ENCODE assay signal across 20 mouse cellular contexts in the genomic region with DNA sequence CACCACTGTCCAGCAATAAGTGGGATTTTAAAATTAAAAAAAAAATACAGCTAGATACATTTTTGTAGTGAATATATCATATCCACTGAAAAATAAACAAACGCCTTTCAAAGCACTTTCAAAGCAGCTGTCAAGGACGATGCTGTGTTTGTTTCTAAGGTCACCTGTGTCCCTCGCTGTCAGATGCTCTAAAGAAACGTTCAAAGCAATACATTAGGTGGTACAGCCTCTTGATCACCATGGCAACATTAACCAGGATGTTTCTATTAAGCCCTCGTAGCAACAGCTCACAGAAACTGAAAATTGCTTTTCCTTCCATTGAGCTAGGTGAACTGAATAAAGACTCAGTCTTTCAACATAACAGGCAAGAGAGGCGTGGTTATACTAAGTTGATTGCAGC. TPM values are rescaled to one million over a fixed set of nuclear protein-coding genes. Genes with fewer than 3 reads are reported as not detected.
DNase-seq lines count a peak whose midpoint lies in the region; ATAC-seq and TF ChIP-seq lines count a peak whose summit lies in the region.
"Had no signal": no experiment of that assay in that cellular context is flagged by ENCODE, and none has a peak within 500 bp of the region (broad histone marks: within the 10 kb centered on the region; RNA-seq: fewer than 3 reads in every experiment).

No protein-coding gene starts in this region.

- H3K9ac ChIP-seq in forebrain, embryonic 14.5 days (ENCODE audit: low read length): no peak overlapping the region
- H3K9ac ChIP-seq in midbrain, embryonic 13.5 days (replicated peaks): no peak overlapping the region
- no peak overlapping the region for H3K9ac ChIP-seq in midbrain, embryonic 16.5 days (ENCODE audit: low read depth, low read length)
- no peak overlapping the region for H3K9ac ChIP-seq in kidney, embryonic 15.5 days
- H3K9ac ChIP-seq: embryonic facial prominence, embryonic 13.5 days; heart, embryonic 12.5 days; hindbrain, embryonic 12.5 days had no signal

- WGBS in forebrain, embryonic 14.5 days: 41% methylated on average over 6 of the region's 6 CpGs
- WGBS in forebrain, embryonic 10.5 days: 79% methylated on average over 6 of the region's 6 CpGs
- WGBS in midbrain, embryonic 13.5 days: 54% methylated on average over 6 of the region's 6 CpGs
- 75% methylated on average over 6 of the region's 6 CpGs for WGBS in midbrain, embryonic 10.5 days
- WGBS in midbrain, embryonic 16.5 days: 37% methylated on average over 6 of the region's 6 CpGs
- WGBS in kidney, embryonic 15.5 days: 73% methylated on average over 6 of the region's 6 CpGs

- H3K36me3 ChIP-seq in forebrain, embryonic 14.5 days (ENCODE audit: control insufficient read depth, insufficient read depth, low read length): no peaks in the 10 kb centered on the region
- H3K36me3 ChIP-seq in forebrain, embryonic 10.5 days (replicated peaks): no peaks in the 10 kb centered on the region
- no peaks in the 10 kb centered on the region for H3K36me3 ChIP-seq in midbrain, embryonic 13.5 days
- H3K36me3 ChIP-seq in midbrain, embryonic 10.5 days: no peaks in the 10 kb centered on the region
- H3K36me3 ChIP-seq in midbrain, embryonic 16.5 days (ENCODE audit: control insufficient read depth, insufficient read depth, low read length): no peaks in the 10 kb centered on the region
- no peaks in the 10 kb centered on the region for H3K36me3 ChIP-seq in kidney, embryonic 15.5 days
- H3K36me3 ChIP-seq: embryonic facial prominence, embryonic 13.5 days; heart, embryonic 12.5 days; hindbrain, embryonic 12.5 days had no signal

- peak; percentile 45; the same call in 1 of the 2 replicates for ATAC-seq in forebrain, embryonic 14.5 days
- ATAC-seq in midbrain, embryonic 13.5 days: 0 out of 2 replicates have a peak, but pooled peaks have one; percentile 60
- peak; percentile 76 for ATAC-seq in midbrain, embryonic 16.5 days
- ATAC-seq in kidney, embryonic 15.5 days (replicated peaks; ENCODE audit: low FRiP score): no peak
- ATAC-seq: intestine, embryonic 16.5 days had no signal

- H3K4me1 ChIP-seq in forebrain, embryonic 14.5 days (ENCODE audit: control insufficient read depth, insufficient read depth, low read length): 0 out of 2 replicates have a peak, but pooled peaks cover 2% of the 10 kb centered on the region
- peaks cover 7% of the 10 kb centered on the region; the same call in 1 of the 2 replicates for H3K4me1 ChIP-seq in forebrain, embryonic 10.5 days
- 0 out of 2 replicates have a peak, but pooled peaks cover 6% of the 10 kb centered on the region for H3K4me1 ChIP-seq in midbrain, embryonic 13.5 days (replicated peaks)
- H3K4me1 ChIP-seq in midbrain, embryonic 10.5 days: no peaks in the 10 kb centered on the region
- peaks cover 3% of the 10 kb centered on the region; the same call in 1 of the 2 replicates for H3K4me1 ChIP-seq in midbrain, embryonic 16.5 days (ENCODE audit: control insufficient read depth, insufficient read depth, low read length)
- no peaks in the 10 kb centered on the region for H3K4me1 ChIP-seq in kidney, embryonic 15.5 days
- H3K4me1 ChIP-seq: embryonic facial prominence, embryonic 13.5 days had no signal

- no peaks in the 10 kb centered on the region for H3K9me3 ChIP-seq in forebrain, embryonic 14.5 days (replicated peaks; ENCODE audit: control insufficient read depth, low read length)
- H3K9me3 ChIP-seq in forebrain, embryonic 10.5 days: no peaks in the 10 kb centered on the region
- H3K9me3 ChIP-seq in midbrain, embryonic 13.5 days: no peaks in the 10 kb centered on the region
- H3K9me3 ChIP-seq in midbrain, embryonic 10.5 days (replicated peaks): no peaks in the 10 kb centered on the region
- H3K9me3 ChIP-seq in midbrain, embryonic 16.5 days (replicated peaks; ENCODE audit: control insufficient read depth, low read length, poor library complexity, severe bottlenecking): no peaks in the 10 kb centered on the region
- no peaks in the 10 kb centered on the region for H3K9me3 ChIP-seq in kidney, embryonic 15.5 days (replicated peaks)
- H3K9me3 ChIP-seq: embryonic facial prominence, embryonic 13.5 days; heart, embryonic 12.5 days; hindbrain, embryonic 12.5 days had no signal

- H3K27me3 ChIP-seq in forebrain, embryonic 14.5 days (replicated peaks; ENCODE audit: control insufficient read depth, insufficient read depth, low read length): no peaks in the 10 kb centered on the region
- H3K27me3 ChIP-seq in forebrain, embryonic 10.5 days (ENCODE audit: poor library complexity, severe bottlenecking): no peaks in the 10 kb centered on the region
- H3K27me3 ChIP-seq in midbrain, embryonic 13.5 days: no peaks in the 10 kb centered on the region
- no peaks in the 10 kb centered on the region for H3K27me3 ChIP-seq in midbrain, embryonic 10.5 days (ENCODE audit: low read depth, poor library complexity, severe bottlenecking)
- H3K27me3 ChIP-seq in midbrain, embryonic 16.5 days (ENCODE audit: control insufficient read depth, insufficient read depth, low read depth, low read length): no peaks in the 10 kb centered on the region
- no peaks in the 10 kb centered on the region for H3K27me3 ChIP-seq in kidney, embryonic 15.5 days
- H3K27me3 ChIP-seq: CH12.LX; embryonic facial prominence, embryonic 13.5 days; heart, embryonic 12.5 days; hindbrain, embryonic 12.5 days had no signal

- no peak overlapping the region for H3K4me3 ChIP-seq in forebrain, embryonic 14.5 days (ENCODE audit: low read depth, low read length)
- H3K4me3 ChIP-seq in forebrain, embryonic 10.5 days: no peak overlapping the region
- no peak overlapping the region for H3K4me3 ChIP-seq in midbrain, embryonic 13.5 days (replicated peaks)
- H3K4me3 ChIP-seq in midbrain, embryonic 10.5 days: no peak overlapping the region
- H3K4me3 ChIP-seq in midbrain, embryonic 16.5 days (ENCODE audit: low read depth, low read length): no peak overlapping the region
- H3K4me3 ChIP-seq in kidney, embryonic 15.5 days (replicated peaks): no peak overlapping the region
- H3K4me3 ChIP-seq: embryonic facial prominence, embryonic 13.5 days; heart, embryonic 12.5 days; hindbrain, embryonic 12.5 days had no signal

- TF ChIP-seq CTCF in brain, embryonic 14.5 days (IDR thresholded peaks at IDR 0.05; ENCODE audit: borderline replicate concordance, extremely low read depth, insufficient read depth, insufficient read length): no peak

- TF ChIP-seq POLR2A in brain, embryonic 14.5 days (IDR thresholded peaks at IDR 0.05; ENCODE audit: borderline replicate concordance, extremely low read depth, insufficient read depth, insufficient read length, poor library complexity, severe bottlenecking): no peak

- peak; percentile 62 for DNase-seq in forebrain, embryonic 14.5 days (ENCODE audit: low spot score)
- DNase-seq in forebrain, embryonic 10.5 days (ENCODE audit: extremely low spot score, low spot score): no peak
- no peak for DNase-seq in midbrain, embryonic 10.5 days (ENCODE audit: low spot score)
- peak; percentile 74 for DNase-seq in brain, embryonic 14.5 days (ENCODE audit: low read depth)
- DNase-seq in frontal cortex, postnatal 36 days (ENCODE audit: low spot score in 2 of 2): no peak
- DNase-seq: adrenal gland, adult 8-10 months; adrenal gland, postnatal 36 days; cerebellum, adult 11 months; cerebellum, adult 9-11 months; cerebellum, postnatal 36 days; gastrocnemius, postnatal 14 days; kidney, adult 8-10 months had no signal

- H3K4me2 ChIP-seq in forebrain, embryonic 14.5 days (ENCODE audit: low read length): no peak overlapping the region
- no peak overlapping the region for H3K4me2 ChIP-seq in midbrain, embryonic 13.5 days (replicated peaks)
- H3K4me2 ChIP-seq in midbrain, embryonic 16.5 days (ENCODE audit: low read length): no peak overlapping the region
- no peak overlapping the region for H3K4me2 ChIP-seq in kidney, embryonic 15.5 days
- H3K4me2 ChIP-seq: embryonic facial prominence, embryonic 13.5 days; heart, embryonic 12.5 days; hindbrain, embryonic 12.5 days had no signal

- no peak overlapping the region for H3K27ac ChIP-seq in forebrain, embryonic 14.5 days (ENCODE audit: low read depth, low read length)
- H3K27ac ChIP-seq in forebrain, embryonic 10.5 days: no peak overlapping the region
- no peak overlapping the region for H3K27ac ChIP-seq in midbrain, embryonic 13.5 days
- H3K27ac ChIP-seq in midbrain, embryonic 10.5 days (replicated peaks): no peak overlapping the region
- no peak overlapping the region for H3K27ac ChIP-seq in midbrain, embryonic 16.5 days (ENCODE audit: low read length)
- H3K27ac ChIP-seq in kidney, embryonic 15.5 days: no peak overlapping the region
- H3K27ac ChIP-seq: embryonic facial prominence, embryonic 13.5 days; hindbrain, embryonic 12.5 days had no signal

RNA-seq across cellular contexts. Expression of a gene that starts 17.5 kb away (rescaled TPM):
- 61.8 and 116 TPM in 2 replicates for polyA plus RNA-seq in forebrain, embryonic 14.5 days (2014; fragmentation: Nextera tagmentation; extraction: Ambion mirVana)
- 32.2 and 36.3 TPM in 2 replicates for polyA plus RNA-seq in forebrain, embryonic 10.5 days (2016; fragmentation: Nextera tagmentation; extraction: Ambion mirVana)
- polyA plus RNA-seq in midbrain, embryonic 13.5 days (2015; fragmentation: Nextera tagmentation; extraction: Ambion mirVana): 186 and 204 TPM in 2 replicates
- polyA plus RNA-seq in midbrain, embryonic 10.5 days (2016; fragmentation: Nextera tagmentation; extraction: Ambion mirVana): 40.4 and 60.8 TPM in 2 replicates
- 94.5 and 187 TPM in 2 replicates for polyA plus RNA-seq in brain, embryonic 14.5 days (2012; rRNA removed)
- 189 and 211 TPM in 2 replicates for polyA plus RNA-seq in midbrain, embryonic 16.5 days (2015; fragmentation: Nextera tagmentation; extraction: Ambion mirVana)
- 11.1 and 12.2 TPM in 2 replicates for polyA plus RNA-seq in kidney, embryonic 15.5 days (2015; fragmentation: Nextera tagmentation; extraction: Ambion mirVana)

Comparison
In these comparisons a context has a peak if more than half of its experiments do, and no peak if none do; other contexts are left out.
1. DNase-seq: peak in forebrain, embryonic 14.5 days (single experiment) and brain, embryonic 14.5 days (single experiment); none in forebrain, embryonic 10.5 days (single experiment), midbrain, embryonic 10.5 days (single experiment) and frontal cortex, postnatal 36 days (0 of 2).